Mouse (Mus musculus) intestine, postnatal 0 days (tissue): Measurements from ENCODE around the gene Ep400. TPM values are rescaled to one million over a fixed set of nuclear protein-coding genes. Genes with fewer than 3 reads are reported as not detected.

Experiments used
- ATAC-seq: fragments of 200-750 bp; cut with Nextera tagmentation; 2 replicates; pipeline ENCODE4 v1.8.0; 2017; ENCODE audit warnings: mild to moderate bottlenecking, moderate TSS enrichment, moderate library complexity
- H3K27ac ChIP-seq: fragments of 300-500 bp; sonication (generic); 2 replicates; pipeline ENCODE4 v1.5.1; 2014; ENCODE audit warnings: mild to moderate bottlenecking, low read depth, low read length, moderate library complexity
- H3K27me3 ChIP-seq: fragments of 300-500 bp; sonication (generic); replicated peaks from 2 replicates; pipeline ENCODE4 v1.6.1; 2014; ENCODE audit warnings: low read length, mixed read lengths; ENCODE audit not compliant: control insufficient read depth, insufficient read depth
- H3K36me3 ChIP-seq: fragments of 300-500 bp; sonication (generic); 2 replicates; pipeline ENCODE4 v1.6.1; 2014; ENCODE audit warnings: mild to moderate bottlenecking, moderate library complexity; ENCODE audit not compliant: control insufficient read depth, insufficient read depth
- H3K4me1 ChIP-seq: fragments of 300-500 bp; sonication (generic); replicated peaks from 2 replicates; pipeline ENCODE4 v1.6.1; 2014; ENCODE audit warnings: antibody characterized with exemption, low read length, mixed read lengths; ENCODE audit not compliant: control insufficient read depth, insufficient read depth
- H3K4me2 ChIP-seq: fragments of 300-500 bp; sonication (generic); replicated peaks from 2 replicates; pipeline ENCODE4 v1.6.1; 2014; ENCODE audit warnings: low read depth, mild to moderate bottlenecking, moderate library complexity
- H3K4me3 ChIP-seq: fragments of 300-500 bp; sonication (generic); 2 replicates; pipeline ENCODE4 v1.5.1; 2014; ENCODE audit warnings: low read depth, low read length
- H3K9ac ChIP-seq: fragments of 300-500 bp; sonication (generic); 2 replicates; pipeline ENCODE4 v1.6.1; 2014; ENCODE audit warnings: mild to moderate bottlenecking, low read depth, low read length
- H3K9me3 ChIP-seq: fragments of 300-500 bp; sonication (generic); 2 replicates; pipeline ENCODE4 v1.6.1; 2016; ENCODE audit warnings: mixed run types; ENCODE audit not compliant: control insufficient read depth
- CTCF ChIP-seq: sonication (generic); IDR thresholded peaks from 2 replicates; pipeline ENCODE4 v1.5.1; 2016; ENCODE audit warnings: low read depth, mild to moderate bottlenecking, control low read depth, antibody characterized with exemption, moderate library complexity
- WGBS: fragments of 180-500 bp; shearing (Covaris S2); extraction: QIAGEN DNeasy Blood & Tissue Kit; methylation state at CpG from one replicate; pipeline ENCODE4 v1.1.7; 2014; 5-methylcytosine and 5-hydroxymethylcytosine counted together
- polyA plus RNA-seq: library from polyadenylated mRNA; unstranded; fragments of >200 nt; fragmentation: Nextera tagmentation; extraction: Ambion mirVana; gene quantifications from 2 replicates; pipeline ENCODE4 v1.2.1, GENCODE M21; 2015

The Ep400 gene
- polyA plus RNA-seq, 1 experiment from 2014 or later, result 13.1 TPM

DNA sequence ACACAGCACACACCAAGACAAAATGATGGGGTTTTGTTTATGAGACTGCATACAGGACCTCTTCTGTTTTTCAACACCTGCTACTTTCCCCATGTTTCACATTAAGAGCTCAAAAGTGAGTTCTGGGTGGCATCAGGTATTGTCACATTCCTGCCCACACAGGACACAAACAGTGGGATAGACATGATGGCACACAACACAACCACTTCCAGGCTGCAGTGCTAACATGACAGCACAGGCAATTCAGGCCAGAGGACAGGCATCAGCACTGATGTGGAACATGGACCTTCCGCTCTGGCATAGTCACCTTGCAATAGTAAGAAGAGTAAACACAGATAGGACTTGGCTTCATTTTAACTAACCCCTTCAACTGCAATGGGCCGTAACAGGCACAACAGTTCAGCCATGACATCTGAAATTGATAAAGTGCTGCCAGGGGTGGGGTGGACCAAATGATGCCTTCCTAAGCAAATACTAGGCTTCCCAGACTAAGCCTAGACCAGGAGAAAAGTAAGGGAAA, 105.7 kb downstream of the Ep400 start:
- ATAC-seq, result no peak
- no peaks in the 10 kb centered on the region for H3K27me3 ChIP-seq
- no peak overlapping the region for H3K9ac ChIP-seq
- H3K36me3 ChIP-seq, result peaks cover 63% of the 10 kb centered on the region
- no peak overlapping the region for H3K4me3 ChIP-seq
- H3K4me2 ChIP-seq, result no peak overlapping the region
- 88% methylated on average over 2 of the region's 2 CpGs for WGBS
- no peaks in the 10 kb centered on the region for H3K9me3 ChIP-seq
- H3K27ac ChIP-seq, result no peak overlapping the region
- H3K4me1 ChIP-seq, result no peaks in the 10 kb centered on the region
- no peak for TF ChIP-seq CTCF

DNA sequence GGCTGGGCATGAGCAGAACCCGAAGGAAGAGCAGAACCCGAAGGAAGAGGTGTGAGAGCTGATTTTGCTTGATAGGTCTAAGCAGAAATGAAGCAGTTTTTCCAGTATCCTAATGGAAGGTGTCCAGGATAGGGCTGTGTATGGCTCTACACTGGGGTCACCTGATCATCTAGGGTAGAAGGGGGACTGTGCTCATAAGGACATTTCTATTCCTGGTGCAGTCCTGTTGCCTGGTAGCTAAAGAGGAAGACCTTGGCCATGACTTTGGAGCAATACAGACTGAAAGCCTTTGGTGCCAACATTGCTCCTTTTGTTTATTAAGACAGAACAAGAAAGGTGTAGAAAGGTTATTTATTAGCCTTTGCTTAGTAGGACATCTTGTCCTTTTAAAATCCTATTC, 106.5 kb downstream of the Ep400 start:
- Histone ChIP-seq H3K4me3 (no peak overlapping the region), H3K9ac (no peak overlapping the region), H3K9me3 (no peaks in the 10 kb centered on the region), H3K4me1 (no peaks in the 10 kb centered on the region), H3K36me3 (peaks cover 59% of the 10 kb centered on the region), H3K27ac (no peak overlapping the region), H3K4me2 (no peak overlapping the region), H3K27me3 (no peaks in the 10 kb centered on the region)
- 91% methylated on average over 2 of the region's 2 CpGs for WGBS
- ATAC-seq, result no peak
- no peak for TF ChIP-seq CTCF

DNA sequence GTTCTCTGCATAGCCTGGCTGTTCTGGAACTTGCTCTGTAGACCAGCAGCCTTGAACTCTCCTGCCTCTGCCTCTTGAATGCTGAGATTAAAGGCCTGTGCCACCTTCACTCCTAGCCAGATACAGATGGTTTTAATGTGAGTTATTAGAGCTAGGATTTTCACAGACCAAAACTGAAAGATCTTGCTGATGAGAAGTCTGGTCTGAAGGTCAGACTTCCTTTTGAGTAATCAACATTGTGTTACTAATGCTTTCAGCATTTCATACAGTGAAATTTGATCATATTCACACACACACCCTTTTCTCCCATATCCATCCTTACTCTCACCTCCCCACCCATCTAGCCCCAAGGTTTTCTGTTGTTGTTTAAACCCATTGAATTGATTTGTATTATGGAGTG, 110.8 kb downstream of the Ep400 start:
- Histone ChIP-seq H3K4me3 (no peak overlapping the region), H3K9ac (no peak overlapping the region), H3K9me3 (no peaks in the 10 kb centered on the region), H3K36me3 (peaks cover 53% of the 10 kb centered on the region), H3K27ac (no peak overlapping the region), H3K4me1 (no peaks in the 10 kb centered on the region), H3K4me2 (no peak overlapping the region), H3K27me3 (no peaks in the 10 kb centered on the region)
- no peak for TF ChIP-seq CTCF
- no peak for ATAC-seq

DNA sequence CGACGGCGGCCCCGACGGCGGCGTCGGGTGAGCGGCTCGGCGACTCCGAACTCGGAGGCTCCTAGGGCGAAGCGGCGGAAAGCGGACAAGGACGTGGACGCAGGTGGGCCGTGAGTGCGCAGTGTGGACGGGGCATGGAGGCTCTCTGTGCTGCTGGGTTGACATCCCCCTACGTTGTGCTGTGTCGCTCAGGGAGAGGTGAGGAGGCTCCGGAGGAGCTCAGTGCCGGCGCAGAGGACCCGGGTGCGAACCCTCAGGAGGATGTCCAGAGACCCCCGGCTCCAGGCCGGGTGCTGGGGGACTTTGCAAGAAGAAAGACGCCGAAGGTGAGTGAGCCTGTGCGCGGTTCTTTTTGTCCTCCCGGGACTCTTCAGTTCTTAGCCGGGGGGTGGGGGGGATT, 116.8 kb downstream of the Ep400 start:
- no peaks in the 10 kb centered on the region; the same call in 1 of the 2 replicates for H3K4me1 ChIP-seq
- H3K27me3 ChIP-seq, result no peaks in the 10 kb centered on the region
- no peaks in the 10 kb centered on the region for H3K9me3 ChIP-seq
- no peak for TF ChIP-seq CTCF
- peak overlapping the region; percentile 100 for H3K4me3 ChIP-seq
- H3K9ac ChIP-seq, result peak overlapping the region; percentile 89
- H3K27ac ChIP-seq, result peak overlapping the region; percentile 54; the same call in 1 of the 2 replicates
- peaks cover 59% of the 10 kb centered on the region for H3K36me3 ChIP-seq
- peak; percentile 20 for ATAC-seq
- WGBS, result under 1% methylated on average over 37 of the region's 37 CpGs
- H3K4me2 ChIP-seq, result peak overlapping the region; percentile 87

GRCm38 (mm10) chr5:110652719-110653648, 117.5 kb downstream of the Ep400 start, which contains the start of the genes Noc4l and Ddx51:
Gene Noc4l, minus strand, starts transcription at chr5:110653417.
Gene Ddx51, plus strand, starts transcription at chr5:110653451.
- no peaks in the 10 kb centered on the region for H3K27me3 ChIP-seq
- no peaks in the 10 kb centered on the region; the same call in 1 of the 2 replicates for H3K4me1 ChIP-seq
- peak within 1 kb of the TSS; percentile 87 for H3K4me2 ChIP-seq
- H3K36me3 ChIP-seq, result peaks cover 59% of the 10 kb centered on the region
- no peaks in the 10 kb centered on the region for H3K9me3 ChIP-seq
- H3K9ac ChIP-seq, result peak within 1 kb of the TSS; percentile 89
- peak; percentile 84 for ATAC-seq
- peak; percentile 47 for TF ChIP-seq CTCF
- under 1% methylated on average over 91 of the region's 91 CpGs for WGBS
- H3K4me3 ChIP-seq, result peak within 1 kb of the TSS; percentile 100
- H3K27ac ChIP-seq, result peak within 1 kb of the TSS; percentile 54

- Histone ChIP-seq H3K9me3 (no peaks in the 10 kb centered on the region), H3K4me1 (no peaks in the 10 kb centered on the region), H3K9ac (no peak overlapping the region), H3K36me3 (peaks cover 52% of the 10 kb centered on the region), H3K27ac (no peak overlapping the region), H3K27me3 (no peaks in the 10 kb centered on the region), H3K4me2 (no peak overlapping the region), H3K4me3 (no peak overlapping the region)
- TF ChIP-seq CTCF, result no peak
- ATAC-seq, result no peak
These were observed 124.1 kb downstream of the Ep400 start for GRCm38 (mm10) chr5:110646377-110646776.
